In genomic region chr9:114562919-114563751, GRCm38 (mm10) we compare ENCODE assay signal across 8 mouse cellular contexts. TPM values are rescaled to one million over a fixed set of nuclear protein-coding genes. Genes with fewer than 3 reads are reported as not detected.
DNase-seq lines count a peak whose midpoint lies in the region; ATAC-seq and TF ChIP-seq lines count a peak whose summit lies in the region.

No protein-coding gene starts in this region.

- H3K4me2 ChIP-seq in liver, embryonic 13.5 days, result peak overlapping the region; percentile 62
- H3K4me2 ChIP-seq in stomach, embryonic 14.5 days (replicated peaks; ENCODE audit: low read depth, low read length), result peak overlapping the region; percentile 92

- TF ChIP-seq CTCF in left cerebral cortex, adult 2 months (IDR thresholded peaks at IDR 0.05), result no peak

- peak overlapping the region; percentile 66 for H3K9ac ChIP-seq in liver, embryonic 13.5 days
- H3K9ac ChIP-seq in stomach, embryonic 14.5 days (replicated peaks; ENCODE audit: low read depth, low read length), result peak overlapping the region; percentile 67

- H3K9me3 ChIP-seq in liver, embryonic 13.5 days (replicated peaks), result no peaks in the 10 kb centered on the region
- no peaks in the 10 kb centered on the region for H3K9me3 ChIP-seq in stomach, embryonic 14.5 days (ENCODE audit: control insufficient read depth, low read depth, low read length)

- under 1% methylated on average over 121 of the region's 122 CpGs for WGBS in liver, embryonic 13.5 days (ENCODE audit: insufficient replicate concordance)
- WGBS in stomach, embryonic 14.5 days, result under 1% methylated on average over 98 of the region's 122 CpGs

- H3K4me1 ChIP-seq in liver, embryonic 13.5 days (replicated peaks), result peaks cover 3% of the 10 kb centered on the region
- H3K4me1 ChIP-seq in stomach, embryonic 14.5 days (ENCODE audit: control insufficient read depth, insufficient read depth, low read length), result peaks cover 9% of the 10 kb centered on the region; the same call in 1 of the 2 replicates

- H3K27me3 ChIP-seq in liver, embryonic 13.5 days, result peaks cover 87% of the 10 kb centered on the region
- peaks cover 4% of the 10 kb centered on the region; the same call in 1 of the 2 replicates for H3K27me3 ChIP-seq in stomach, embryonic 14.5 days (ENCODE audit: control insufficient read depth, insufficient read depth, low read length)

- H3K36me3 ChIP-seq in liver, embryonic 13.5 days, result no peaks in the 10 kb centered on the region
- no peaks in the 10 kb centered on the region for H3K36me3 ChIP-seq in stomach, embryonic 14.5 days (ENCODE audit: control insufficient read depth, insufficient read depth, low read length)

- intact Hi-C loops in left cerebral cortex, adult 2 months (cut with DNase I), result no loop called here
- intact Hi-C loops in left cerebral cortex, postnatal 4 days (cut with DNase I), result no loop called here

- H3K4me3 ChIP-seq in left cerebral cortex, adult 2 months, result peak overlapping the region; percentile 47
- H3K4me3 ChIP-seq in liver, embryonic 13.5 days (replicated peaks), result peak overlapping the region; percentile 60
- H3K4me3 ChIP-seq in stomach, embryonic 14.5 days (ENCODE audit: low read depth, low read length), result peak overlapping the region; percentile 59

- no peak overlapping the region for H3K27ac ChIP-seq in left cerebral cortex, adult 2 months
- peak overlapping the region; percentile 73 for H3K27ac ChIP-seq in liver, embryonic 13.5 days
- peak overlapping the region; percentile 93 for H3K27ac ChIP-seq in stomach, embryonic 14.5 days (ENCODE audit: low read length)

- 0 out of 2 replicates have a peak, but pooled peaks have one; percentile 22 for ATAC-seq in common myeloid progenitor, adult 5-6 weeks (replicated peaks; ENCODE audit: low read depth, poor library complexity, severe bottlenecking)
- ATAC-seq in granulocyte monocyte progenitor cell, adult 5-6 weeks (replicated peaks; ENCODE audit: poor library complexity, severe bottlenecking), result peak; percentile 38
- no peak for ATAC-seq in liver, embryonic 13.5 days (ENCODE audit: low read depth)
- no peak for ATAC-seq in stomach, embryonic 14.5 days (ENCODE audit: insufficient number of reproducible peaks, insufficient read depth, low FRiP score, low read depth)

- DNase-seq in left cerebral cortex, adult 2 months (ENCODE audit: extremely low spot score in 1 of 2, low spot score in 2 of 2), result peak; percentile 33 to 40
- no peak for DNase-seq in left cerebral cortex, postnatal 4 days
- DNase-seq in liver, embryonic 13.5 days, result no peak
- no peak for DNase-seq in gastrocnemius, adult 18-20 months (ENCODE audit: low spot score)
- no peak for DNase-seq in frontal cortex, postnatal 10 days (ENCODE audit: low spot score in 2 of 2)

RNA-seq across cellular contexts. Expression of gene Trim71, which starts 1.0 kb away (rescaled TPM):
- total RNA-seq in left cerebral cortex, adult 2 months (2021), result under 1 TPM; 0.72 to 0.84 TPM
- total RNA-seq in left cerebral cortex, postnatal 4 days (2021), result under 1 TPM; 0.06 to 0.14 TPM
- 0.09 TPM in 1 of 2 replicates, not detected in the other for total RNA-seq in common myeloid progenitor, adult 5-6 weeks (2017)
- not detected in 2 replicates for total RNA-seq in granulocyte monocyte progenitor cell, adult 5-6 weeks (2014; fragmentation: Nextera tagmentation)
- total RNA-seq in granulocyte monocyte progenitor cell, adult 5-6 weeks (2017), result not detected in 2 replicates
- polyA plus RNA-seq in liver, embryonic 13.5 days (2015; fragmentation: Nextera tagmentation; extraction: Ambion mirVana), result 1.4 and 1.6 TPM in 2 replicates
- 1.4 and 1.6 TPM in 2 replicates for polyA plus RNA-seq in stomach, embryonic 14.5 days (2014; fragmentation: Nextera tagmentation; extraction: Ambion mirVana)
- not detected for total RNA-seq in gastrocnemius, adult 18-20 months (2021)

RNA-seq across cellular contexts. Expression of gene C130032M10Rik, which starts 47.6 kb away (rescaled TPM):
- not detected for total RNA-seq in left cerebral cortex, adult 2 months (2021)
- not detected for total RNA-seq in left cerebral cortex, postnatal 4 days (2021)
- not detected in 2 replicates for total RNA-seq in common myeloid progenitor, adult 5-6 weeks (2017)
- not detected in 2 replicates for total RNA-seq in granulocyte monocyte progenitor cell, adult 5-6 weeks (2014; fragmentation: Nextera tagmentation)
- not detected in 2 replicates for total RNA-seq in granulocyte monocyte progenitor cell, adult 5-6 weeks (2017)
- not detected in 2 replicates for polyA plus RNA-seq in liver, embryonic 13.5 days (2015; fragmentation: Nextera tagmentation; extraction: Ambion mirVana)
- polyA plus RNA-seq in stomach, embryonic 14.5 days (2014; fragmentation: Nextera tagmentation; extraction: Ambion mirVana), result not detected in 2 replicates
- not detected for total RNA-seq in gastrocnemius, adult 18-20 months (2021)

RNA-seq across cellular contexts. Expression of gene Ccr4, which starts 58.4 kb away (rescaled TPM):
- not detected for total RNA-seq in left cerebral cortex, adult 2 months (2021)
- not detected for total RNA-seq in left cerebral cortex, postnatal 4 days (2021)
- not detected in 2 replicates for total RNA-seq in common myeloid progenitor, adult 5-6 weeks (2017)
- total RNA-seq in granulocyte monocyte progenitor cell, adult 5-6 weeks (2014; fragmentation: Nextera tagmentation), result not detected in 2 replicates
- total RNA-seq in granulocyte monocyte progenitor cell, adult 5-6 weeks (2017), result not detected in 2 replicates
- polyA plus RNA-seq in liver, embryonic 13.5 days (2015; fragmentation: Nextera tagmentation; extraction: Ambion mirVana), result not detected in 2 replicates
- polyA plus RNA-seq in stomach, embryonic 14.5 days (2014; fragmentation: Nextera tagmentation; extraction: Ambion mirVana), result not detected in 2 replicates
- not detected for total RNA-seq in gastrocnemius, adult 18-20 months (2021)

Comparison
In these comparisons a context has a peak if more than half of its experiments do, and no peak if none do; other contexts are left out.
1. DNase-seq: peak in left cerebral cortex, adult 2 months (2 of 2); none in left cerebral cortex, postnatal 4 days (single experiment), liver, embryonic 13.5 days (single experiment), gastrocnemius, adult 18-20 months (single experiment) and frontal cortex, postnatal 10 days (0 of 2).
2. ATAC-seq: peak in common myeloid progenitor, adult 5-6 weeks (single experiment) and granulocyte monocyte progenitor cell, adult 5-6 weeks (single experiment); none in liver, embryonic 13.5 days (single experiment) and stomach, embryonic 14.5 days (single experiment).
3. Peak in every context shown above with its lines, with median percentiles within 50 percentile points of each other: H3K4me3 ChIP-seq.